Mouse (Mus musculus) kidney, postnatal 14 days (tissue): ENCODE results near the gene Gm19965.

Source experiments
- DNase-seq: peaks from one replicate; pipeline ENCODE4 v3.0.0; 2022; ENCODE audit warnings: mixed read lengths

The Gm19965 gene

GRCm38 (mm10) chr1:116802683-116803082 is at the start of gene Gm19965:
Gene Gm19965 (plus strand): TSS chr1:116802983.
- no peak for DNase-seq

- DNase-seq = no peak
Measured at GRCm38 (mm10) chr1:116782471-116782989, 20.3 kb upstream of the Gm19965 start.
